Mouse (Mus musculus) kidney, adult 2 months (tissue): ENCODE measurements around the gene Msi2. TPM values are rescaled to one million over a fixed set of nuclear protein-coding genes. Genes with fewer than 3 reads are reported as not detected.

Source experiments
- DNase-seq: peaks from one replicate; pipeline ENCODE4 v3.0.0; 2021
- H3K27ac ChIP-seq: fragments of 200-500 bp; 2 replicates; pipeline ENCODE4 v1.5.1; 2012; ENCODE audit warnings: low read depth, low read length, control low read depth, inconsistent platforms; ENCODE audit not compliant: insufficient read depth
- H3K27me3 ChIP-seq: fragments of 200-500 bp; replicated peaks from 2 replicates; pipeline ENCODE4 v1.6.1; 2012; ENCODE audit warnings: mild to moderate bottlenecking, moderate library complexity, low read length, inconsistent platforms; ENCODE audit not compliant: control insufficient read depth, insufficient read depth
- H3K36me3 ChIP-seq: fragments of 200-500 bp; 2 replicates; pipeline ENCODE4 v1.6.1; 2012; ENCODE audit warnings: mild to moderate bottlenecking, moderate library complexity, low read length, inconsistent platforms; ENCODE audit not compliant: control insufficient read depth, insufficient read depth
- H3K4me1 ChIP-seq: fragments of 200-500 bp; 2 replicates; pipeline ENCODE4 v1.6.1; 2011; ENCODE audit warnings: low read length; ENCODE audit not compliant: control insufficient read depth, insufficient read depth
- H3K4me3 ChIP-seq: fragments of 200-500 bp; 2 replicates; pipeline ENCODE4 v1.5.1; 2011; ENCODE audit warnings: mild to moderate bottlenecking, low read depth, low read length, control low read depth; ENCODE audit not compliant: insufficient read depth
- CTCF ChIP-seq: fragments of 200-500 bp; conservative IDR thresholded peaks from 2 replicates; pipeline ENCODE4 v1.5.1; 2011; ENCODE audit warnings: low read depth, mild to moderate bottlenecking, control low read depth, low read length, moderate library complexity, mixed read lengths; ENCODE audit not compliant: insufficient read depth, insufficient read length
- POLR2A ChIP-seq: fragments of 200-500 bp; IDR thresholded peaks from one replicate; pipeline ENCODE4 v1.6.1; 2011; ENCODE audit warnings: low read depth, low read length, control low read depth
- WGBS: fragments of 180-500 bp; shearing (Covaris S2); methylation state at CpG from one replicate; pipeline ENCODE4 v1.1.7; 2018; 5-methylcytosine and 5-hydroxymethylcytosine counted together
- polyA plus RNA-seq: library from polyadenylated mRNA; depleted of rRNA; stranded (reverse); fragments of >200 nt; gene quantifications from 2 replicates; pipeline ENCODE4 v1.2.3, GENCODE M21; 2012

Msi2 gene
- polyA plus RNA-seq, 1 experiment: 43.5 TPM

DNA sequence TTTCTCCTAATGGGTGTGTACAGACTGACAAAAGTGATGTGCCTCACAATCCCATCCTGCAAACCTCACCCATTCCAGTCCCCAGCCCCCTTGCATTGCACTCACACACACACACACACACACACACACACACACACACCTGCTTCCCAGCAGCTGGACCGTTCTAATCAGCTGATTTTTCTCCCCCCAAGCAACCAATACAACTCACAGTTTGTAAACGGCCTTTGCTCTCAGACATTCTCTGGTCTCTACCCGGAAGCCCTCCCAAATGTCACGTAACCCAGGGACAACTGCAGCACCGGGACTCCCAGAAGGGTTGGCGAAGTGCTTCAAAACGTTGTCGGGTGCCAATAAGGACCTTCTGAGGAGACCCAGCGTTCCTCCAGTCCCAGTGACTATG, 57.9 kb downstream of the Msi2 start:
- H3K27me3 ChIP-seq: no peaks in the 10 kb centered on the region
- H3K4me3 ChIP-seq: no peak overlapping the region
- peak; percentile 44 for DNase-seq
- peak overlapping the region; percentile 11 for H3K27ac ChIP-seq
- H3K36me3 ChIP-seq: no peaks in the 10 kb centered on the region; the same call in 1 of the 2 replicates
- WGBS: 32% methylated on average over 9 of the region's 9 CpGs
- H3K4me1 ChIP-seq: peaks cover 30% of the 10 kb centered on the region
- TF ChIP-seq POLR2A (no peak), CTCF (no peak)

DNA sequence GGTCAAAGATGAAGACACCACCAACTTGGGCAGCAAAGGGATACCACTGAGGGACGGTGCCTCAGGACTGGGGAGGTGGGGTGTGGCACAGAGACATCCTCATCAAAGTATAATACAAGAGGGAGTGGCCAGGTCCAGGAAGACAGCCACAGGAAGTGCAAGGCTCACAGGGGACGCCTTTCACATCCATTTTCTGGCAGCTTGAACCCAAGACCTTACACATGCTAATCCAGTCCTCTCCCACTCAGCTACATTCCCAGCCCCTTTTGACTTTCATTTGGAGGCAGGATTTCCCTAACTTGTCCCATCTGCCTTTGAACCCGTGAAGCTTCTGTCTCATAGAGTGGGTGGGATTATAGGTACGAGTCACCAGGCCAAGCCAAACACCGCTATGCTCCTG, 59.4 kb downstream of the Msi2 start:
- DNase-seq: no peak
- H3K27ac ChIP-seq: no peak overlapping the region
- H3K27me3 ChIP-seq: no peaks in the 10 kb centered on the region
- TF ChIP-seq POLR2A (no peak), CTCF (no peak)
- no peak overlapping the region for H3K4me3 ChIP-seq
- peaks cover 42% of the 10 kb centered on the region for H3K4me1 ChIP-seq
- H3K36me3 ChIP-seq: no peaks in the 10 kb centered on the region; the same call in 1 of the 2 replicates
- 92% methylated on average over 5 of the region's 5 CpGs for WGBS

DNA sequence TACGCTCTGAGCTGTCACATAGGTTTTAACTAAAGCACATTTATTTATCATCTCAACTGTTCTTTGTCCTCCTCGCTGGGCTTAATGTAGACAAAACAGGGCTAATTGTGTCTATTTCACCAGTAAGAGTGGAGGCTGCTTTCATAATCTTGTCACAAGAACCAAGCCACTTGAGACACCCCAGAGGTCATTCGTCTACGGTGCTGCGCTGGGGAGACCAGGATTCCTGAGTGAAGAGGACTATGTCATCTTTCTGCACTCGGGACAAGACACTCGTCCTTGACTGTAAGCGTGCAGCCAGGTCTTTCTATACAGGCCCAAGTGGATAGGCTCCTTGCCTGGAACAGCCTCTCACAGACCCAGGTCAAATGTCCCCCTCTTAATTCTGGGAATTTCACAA, 62.5 kb downstream of the Msi2 start:
- no peak for DNase-seq
- Histone ChIP-seq H3K4me1 (peaks cover 33% of the 10 kb centered on the region), H3K27ac (0 out of 2 replicates have a peak overlapping the region, but pooled peaks have one; percentile 24), H3K36me3 (no peaks in the 10 kb centered on the region; the same call in 1 of the 2 replicates), H3K27me3 (no peaks in the 10 kb centered on the region), H3K4me3 (no peak overlapping the region)
- 81% methylated on average over 8 of the region's 8 CpGs for WGBS
- TF ChIP-seq POLR2A: no peak
- no peak for TF ChIP-seq CTCF

DNA sequence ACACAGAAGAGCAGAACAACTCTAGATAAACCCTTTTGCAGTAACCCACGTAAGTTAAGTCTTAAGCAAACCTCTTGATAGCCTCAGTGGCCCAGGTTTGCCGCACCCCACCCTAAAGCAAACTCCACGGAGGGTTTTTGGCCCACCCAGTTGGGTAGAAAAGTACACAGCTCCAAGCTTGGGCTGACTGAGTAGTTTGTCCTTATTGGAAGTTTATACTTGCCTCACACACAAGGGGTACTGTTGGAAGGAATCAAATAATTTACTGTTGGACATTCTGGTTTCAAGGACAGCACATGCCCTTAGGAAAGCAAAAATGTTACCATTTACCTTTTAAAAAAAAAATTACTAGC, 63.1 kb downstream of the Msi2 start:
- TF ChIP-seq POLR2A (no peak), CTCF (no peak)
- Histone ChIP-seq H3K4me3 (no peak overlapping the region), H3K27me3 (no peaks in the 10 kb centered on the region), H3K27ac (peak overlapping the region; percentile 88), H3K4me1 (peaks cover 28% of the 10 kb centered on the region), H3K36me3 (no peaks in the 10 kb centered on the region; the same call in 1 of the 2 replicates)
- WGBS: 74% methylated on average over 3 of the region's 3 CpGs
- DNase-seq: no peak

DNA sequence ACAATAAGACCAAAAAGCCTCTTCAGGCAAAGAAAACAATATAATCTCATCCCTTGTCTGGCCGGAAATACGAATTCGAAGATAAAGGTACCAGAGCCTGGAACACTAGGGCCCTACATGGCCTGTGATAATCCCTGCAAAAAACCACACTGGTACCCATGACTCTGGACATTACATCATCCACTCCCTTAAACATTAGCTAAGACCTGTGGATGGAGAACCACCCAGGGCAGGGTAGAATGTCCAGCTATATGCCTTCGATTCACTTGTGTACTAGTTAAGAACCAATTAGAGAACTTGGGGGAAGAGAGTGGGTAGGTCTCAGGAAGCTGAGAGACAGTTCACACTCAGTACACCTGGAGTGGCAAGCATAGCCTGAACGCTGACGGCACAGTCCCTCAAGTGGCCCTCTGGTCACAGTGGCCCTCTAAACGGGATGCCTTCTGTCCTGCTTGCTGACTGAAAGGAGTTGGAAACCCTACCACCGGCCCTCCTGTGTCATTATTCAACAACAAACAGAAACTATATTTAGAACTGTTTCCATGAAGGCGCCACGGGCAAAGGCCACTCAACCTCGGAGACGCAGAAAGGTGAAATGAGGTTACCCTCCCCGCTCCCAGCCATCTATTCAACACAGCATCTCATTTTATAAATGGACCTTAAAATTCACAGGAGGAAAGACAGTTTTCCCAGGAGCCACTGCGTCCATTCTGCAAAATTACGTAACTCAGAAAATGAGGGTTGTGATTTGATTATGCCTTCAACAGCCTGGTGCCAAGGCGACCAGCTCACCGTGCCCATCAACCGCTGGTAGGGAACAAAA, 63.7 kb downstream of the Msi2 start:
- Histone ChIP-seq H3K27ac (peak overlapping the region; percentile 88), H3K4me1 (peaks cover 28% of the 10 kb centered on the region), H3K36me3 (no peaks in the 10 kb centered on the region; the same call in 1 of the 2 replicates), H3K27me3 (no peaks in the 10 kb centered on the region), H3K4me3 (no peak overlapping the region)
- WGBS: 38% methylated on average over 18 of the region's 18 CpGs
- TF ChIP-seq POLR2A (no peak), CTCF (no peak)
- DNase-seq: peak; percentile 95

DNA sequence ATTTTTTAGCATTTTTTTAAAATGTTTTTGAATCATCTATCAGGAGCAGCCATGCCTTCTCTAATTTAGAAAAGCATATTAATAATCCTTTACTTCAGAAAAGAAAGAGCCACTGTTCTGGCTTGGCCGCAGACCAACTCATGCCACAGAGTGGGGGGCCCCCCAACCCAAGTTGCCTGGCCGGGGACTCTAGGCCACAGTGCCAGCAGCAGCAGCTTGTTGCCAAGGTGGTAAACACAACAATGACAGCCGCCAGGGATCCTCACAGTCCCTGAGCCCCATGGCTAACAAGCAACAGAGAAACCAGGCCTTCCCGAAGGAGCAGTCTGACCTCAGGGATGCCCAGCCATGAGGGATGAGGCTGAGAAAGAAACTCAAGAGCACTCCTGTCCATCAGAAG, 68.0 kb downstream of the Msi2 start:
- no peak for DNase-seq
- H3K27me3 ChIP-seq: no peaks in the 10 kb centered on the region
- H3K4me3 ChIP-seq: no peak overlapping the region
- no peak for TF ChIP-seq POLR2A
- no peak for TF ChIP-seq CTCF
- 64% methylated on average over 4 of the region's 4 CpGs for WGBS
- H3K36me3 ChIP-seq: no peaks in the 10 kb centered on the region
- H3K27ac ChIP-seq: no peak overlapping the region
- H3K4me1 ChIP-seq: peaks cover 20% of the 10 kb centered on the region

DNA sequence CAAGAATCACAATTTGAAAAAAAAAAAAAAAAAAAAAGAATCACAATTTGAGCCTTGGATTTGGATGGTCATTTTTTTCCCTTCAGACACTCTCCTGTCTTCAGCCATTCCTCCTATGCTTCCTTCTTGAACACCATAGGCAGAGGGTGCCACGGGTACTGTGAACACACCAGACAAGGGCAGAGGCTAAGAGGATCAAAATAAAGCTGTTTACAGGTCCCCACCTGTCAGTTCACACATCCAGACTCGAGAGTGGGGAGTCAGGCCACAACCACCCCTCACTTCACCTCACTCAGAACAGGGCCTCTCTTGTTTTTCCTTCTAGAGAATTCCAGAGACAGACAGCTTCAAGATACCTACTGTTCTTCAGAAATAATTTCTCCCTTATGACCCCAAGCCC, 69.3 kb downstream of the Msi2 start:
- H3K4me1 ChIP-seq: peaks cover 9% of the 10 kb centered on the region
- H3K36me3 ChIP-seq: no peaks in the 10 kb centered on the region
- no peak for DNase-seq
- H3K4me3 ChIP-seq: no peak overlapping the region
- no peak for TF ChIP-seq POLR2A
- no peak overlapping the region for H3K27ac ChIP-seq
- WGBS: 32% methylated on average over 2 of the region's 2 CpGs
- H3K27me3 ChIP-seq: no peaks in the 10 kb centered on the region
